Mouse (Mus musculus): Measurements from ENCODE around the gene Apopt1. TPM values are rescaled to one million over a fixed set of nuclear protein-coding genes. Genes with fewer than 3 reads are reported as not detected.

Apopt1 gene
- polyA plus RNA-seq, 1 experiment from 2014 or later: 55.4 TPM

DNA sequence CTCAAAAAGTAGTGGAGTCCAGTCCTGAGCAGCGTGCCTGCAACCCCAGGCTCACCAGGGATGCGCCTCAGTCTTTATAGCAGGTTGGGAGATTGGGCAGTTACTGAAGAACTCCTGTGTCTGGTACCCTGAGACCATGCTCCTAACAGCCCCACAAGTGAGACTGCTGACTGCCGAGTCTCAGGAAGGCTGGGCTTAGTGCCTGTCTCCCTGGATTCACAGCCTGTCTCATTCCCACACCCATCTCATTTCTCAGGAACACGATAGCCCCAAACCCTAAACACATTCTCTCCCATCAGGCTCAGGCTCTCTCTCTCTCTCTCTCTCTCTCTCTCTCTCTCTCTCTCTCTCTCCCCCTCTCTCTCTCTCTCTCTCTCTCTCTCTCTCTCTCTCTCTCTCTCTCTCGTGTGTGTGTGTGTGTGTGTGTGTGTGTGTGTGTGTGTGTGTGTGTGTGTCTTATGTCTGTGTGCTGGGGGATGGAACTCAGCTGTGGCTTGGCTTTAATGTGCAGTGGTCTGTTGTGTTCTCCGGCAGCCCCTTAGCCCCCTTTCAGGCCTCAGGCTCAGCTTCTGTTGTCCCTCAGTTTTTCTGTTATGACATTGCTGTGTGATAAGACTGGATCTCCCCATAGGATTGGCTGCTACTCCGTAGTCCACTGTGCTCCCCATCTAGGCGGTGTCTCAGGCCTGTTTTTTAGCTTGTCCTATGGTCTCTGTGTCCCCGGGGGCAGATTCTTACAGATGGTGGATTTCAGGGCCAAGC, 56.9 kb downstream of the Apopt1 start:
- H3K4me2 ChIP-seq (ENCODE audit: low read depth, low read length, severe bottlenecking): no peak overlapping the region
- no peak overlapping the region for H3K9ac ChIP-seq (ENCODE audit: low read length)
- H3K27ac ChIP-seq (ENCODE audit: low read depth, low read length): no peak overlapping the region
- 68% methylated on average over 8 of the region's 9 CpGs for WGBS
- DNase-seq (ENCODE audit: low spot score) (no peak), ATAC-seq (replicated peaks; ENCODE audit: low FRiP score) (no peak)
- peaks cover 3% of the 10 kb centered on the region; the same call in 1 of the 2 replicates for H3K36me3 ChIP-seq (ENCODE audit: control insufficient read depth, insufficient read depth, low read length)
- H3K27me3 ChIP-seq (ENCODE audit: control insufficient read depth, insufficient read depth, low read length): no peaks in the 10 kb centered on the region
- H3K9me3 ChIP-seq (ENCODE audit: control insufficient read depth, low read length): no peaks in the 10 kb centered on the region
- no peak overlapping the region for H3K4me3 ChIP-seq (ENCODE audit: low read depth, low read length)
- H3K4me1 ChIP-seq (replicated peaks; ENCODE audit: control insufficient read depth, insufficient read depth, low read length): peaks cover 18% of the 10 kb centered on the region

DNA sequence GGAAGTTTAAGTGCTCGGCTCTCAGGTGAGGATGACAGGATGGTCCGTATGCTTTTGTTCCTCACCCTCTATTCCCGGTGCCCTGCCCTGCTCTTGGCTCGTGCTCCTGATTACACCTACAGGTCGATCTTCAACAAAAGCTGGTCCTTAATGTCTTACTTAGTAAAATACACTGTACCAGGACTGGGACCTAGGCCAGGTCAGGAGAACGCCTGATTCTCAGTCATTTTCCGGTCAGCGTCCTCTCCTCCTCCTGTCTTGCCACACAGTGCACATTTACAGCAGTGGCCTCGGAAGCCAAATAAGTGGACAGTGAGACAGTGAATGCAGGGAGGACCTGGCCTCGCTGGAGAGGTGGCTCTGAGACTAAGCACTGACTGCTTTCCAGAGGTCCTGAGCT, 57.6 kb downstream of the Apopt1 start:
- H3K27me3 ChIP-seq (ENCODE audit: control insufficient read depth, insufficient read depth, low read length): no peaks in the 10 kb centered on the region
- H3K27ac ChIP-seq (ENCODE audit: low read depth, low read length): no peak overlapping the region
- H3K36me3 ChIP-seq (ENCODE audit: control insufficient read depth, insufficient read depth, low read length): peaks cover 3% of the 10 kb centered on the region; the same call in 1 of the 2 replicates
- DNase-seq (ENCODE audit: low spot score): no peak
- no peak overlapping the region for H3K4me2 ChIP-seq (ENCODE audit: low read depth, low read length, severe bottlenecking)
- no peaks in the 10 kb centered on the region for H3K9me3 ChIP-seq (ENCODE audit: control insufficient read depth, low read length)
- 92% methylated on average over 10 of the region's 10 CpGs for WGBS
- peaks cover 17% of the 10 kb centered on the region for H3K4me1 ChIP-seq (replicated peaks; ENCODE audit: control insufficient read depth, insufficient read depth, low read length)
- H3K4me3 ChIP-seq (ENCODE audit: low read depth, low read length): no peak overlapping the region
- H3K9ac ChIP-seq (ENCODE audit: low read length): no peak overlapping the region
- no peak for ATAC-seq (replicated peaks; ENCODE audit: low FRiP score)

DNA sequence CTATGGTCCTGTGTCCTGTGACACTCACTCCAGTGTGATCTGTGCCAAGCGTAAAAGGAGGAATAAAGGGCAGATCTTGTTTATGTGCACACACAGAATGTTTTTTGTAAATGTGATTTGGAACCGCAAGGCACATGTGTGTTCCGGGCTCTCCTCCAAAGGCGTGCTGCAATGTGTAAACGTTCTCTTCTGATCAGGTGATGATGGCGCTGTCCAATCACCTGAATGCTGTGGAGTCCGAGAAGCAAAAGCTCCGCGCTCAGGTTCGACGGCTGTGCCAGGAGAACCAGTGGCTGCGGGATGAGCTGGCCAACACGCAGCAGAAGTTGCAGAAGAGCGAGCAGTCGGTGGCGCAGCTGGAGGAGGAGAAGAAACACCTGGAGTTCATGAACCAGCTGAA, 61.1 kb downstream of the Apopt1 start:
- H3K27ac ChIP-seq (ENCODE audit: low read depth, low read length): no peak overlapping the region
- no peak overlapping the region for H3K4me2 ChIP-seq (ENCODE audit: low read depth, low read length, severe bottlenecking)
- H3K9me3 ChIP-seq (ENCODE audit: control insufficient read depth, low read length): no peaks in the 10 kb centered on the region
- no peak overlapping the region for H3K4me3 ChIP-seq (ENCODE audit: low read depth, low read length)
- ATAC-seq (replicated peaks; ENCODE audit: low FRiP score): no peak
- H3K36me3 ChIP-seq (ENCODE audit: control insufficient read depth, insufficient read depth, low read length): peaks cover 22% of the 10 kb centered on the region
- H3K4me1 ChIP-seq (replicated peaks; ENCODE audit: control insufficient read depth, insufficient read depth, low read length): peaks cover 4% of the 10 kb centered on the region; the same call in 1 of the 2 replicates
- WGBS: 91% methylated on average over 16 of the region's 16 CpGs
- no peaks in the 10 kb centered on the region for H3K27me3 ChIP-seq (ENCODE audit: control insufficient read depth, insufficient read depth, low read length)
- no peak overlapping the region for H3K9ac ChIP-seq (ENCODE audit: low read length)
- no peak for DNase-seq (ENCODE audit: low spot score)

DNA sequence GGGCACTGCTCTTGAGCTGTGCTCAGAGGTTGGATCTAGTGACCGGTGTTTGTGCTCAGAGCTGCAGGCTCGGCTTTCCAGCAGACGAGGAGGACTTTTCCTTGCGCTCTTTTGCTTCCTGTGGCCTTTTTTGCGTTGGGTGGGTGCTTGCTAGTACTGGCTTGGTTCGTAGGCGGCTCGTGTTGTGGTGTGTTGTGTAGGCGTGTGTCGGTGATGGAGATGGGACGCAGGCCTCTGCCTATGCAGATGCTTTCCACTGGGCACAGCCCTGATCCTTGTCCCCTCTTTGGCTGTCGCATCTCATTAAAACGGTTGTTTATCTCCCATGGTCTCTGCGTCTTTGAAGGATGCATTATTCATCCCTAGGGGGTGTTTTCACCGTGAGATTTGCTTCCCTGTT, 61.8 kb downstream of the Apopt1 start:
- DNase-seq (ENCODE audit: low spot score): no peak
- WGBS: 86% methylated on average over 15 of the region's 15 CpGs
- Histone ChIP-seq H3K27ac (ENCODE audit: low read depth, low read length) (no peak overlapping the region), H3K9ac (ENCODE audit: low read length) (no peak overlapping the region), H3K4me2 (ENCODE audit: low read depth, low read length, severe bottlenecking) (no peak overlapping the region), H3K4me3 (ENCODE audit: low read depth, low read length) (no peak overlapping the region), H3K4me1 (replicated peaks; ENCODE audit: control insufficient read depth, insufficient read depth, low read length) (no peaks in the 10 kb centered on the region), H3K36me3 (ENCODE audit: control insufficient read depth, insufficient read depth, low read length) (peaks cover 27% of the 10 kb centered on the region), H3K27me3 (ENCODE audit: control insufficient read depth, insufficient read depth, low read length) (no peaks in the 10 kb centered on the region), H3K9me3 (ENCODE audit: control insufficient read depth, low read length) (no peaks in the 10 kb centered on the region)
- ATAC-seq (replicated peaks; ENCODE audit: low FRiP score): no peak

DNA sequence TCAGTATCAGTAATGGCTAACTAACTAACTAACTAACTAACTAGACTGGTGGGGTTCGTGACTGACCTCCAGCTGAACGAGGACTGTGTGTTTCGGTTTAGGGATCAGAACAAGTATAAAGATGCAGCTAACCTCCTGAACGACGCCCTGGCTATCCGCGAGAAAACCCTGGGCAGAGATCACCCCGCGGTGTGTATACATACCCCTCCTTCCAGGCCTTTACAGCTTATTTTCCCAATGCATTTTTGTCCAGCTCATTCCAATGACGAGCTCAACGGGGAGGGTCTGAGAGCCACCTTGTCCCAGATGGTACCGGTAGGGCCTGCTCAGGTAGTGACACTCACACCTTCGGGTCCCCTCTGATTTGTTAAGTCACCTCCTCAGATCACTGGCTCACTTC, 64.9 kb downstream of the Apopt1 start:
- H3K36me3 ChIP-seq (ENCODE audit: control insufficient read depth, insufficient read depth, low read length): peaks cover 30% of the 10 kb centered on the region
- no peak overlapping the region for H3K4me2 ChIP-seq (ENCODE audit: low read depth, low read length, severe bottlenecking)
- DNase-seq (ENCODE audit: low spot score) (no peak), ATAC-seq (replicated peaks; ENCODE audit: low FRiP score) (no peak)
- no peaks in the 10 kb centered on the region for H3K9me3 ChIP-seq (ENCODE audit: control insufficient read depth, low read length)
- H3K9ac ChIP-seq (ENCODE audit: low read length): no peak overlapping the region
- 95% methylated on average over 13 of the region's 13 CpGs for WGBS
- no peak overlapping the region for H3K4me3 ChIP-seq (ENCODE audit: low read depth, low read length)
- no peaks in the 10 kb centered on the region for H3K4me1 ChIP-seq (replicated peaks; ENCODE audit: control insufficient read depth, insufficient read depth, low read length)
- H3K27ac ChIP-seq (ENCODE audit: low read depth, low read length): no peak overlapping the region
- H3K27me3 ChIP-seq (ENCODE audit: control insufficient read depth, insufficient read depth, low read length): no peaks in the 10 kb centered on the region

DNA sequence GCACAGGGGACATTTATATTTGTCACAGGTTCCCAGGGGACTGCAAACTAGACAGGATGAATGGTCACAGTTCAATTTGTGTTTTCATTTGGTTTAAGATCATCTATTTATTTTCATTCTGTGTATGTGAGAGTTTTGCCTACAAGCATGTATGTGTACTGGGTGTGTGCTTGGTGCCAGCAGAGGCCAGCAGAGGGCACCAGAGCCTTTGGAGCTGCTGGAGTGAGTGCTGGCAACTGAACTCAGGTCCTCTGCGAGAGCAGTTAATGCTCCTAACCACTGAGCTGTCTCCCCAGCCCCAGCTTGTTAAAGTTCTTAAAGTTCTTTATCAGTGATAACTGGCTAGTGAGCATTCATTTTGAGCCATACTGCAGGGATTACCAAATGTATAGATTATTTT, 66.5 kb downstream of the Apopt1 start:
- 90% methylated on average over 1 of the region's 1 CpGs for WGBS
- DNase-seq (ENCODE audit: low spot score) (no peak), ATAC-seq (replicated peaks; ENCODE audit: low FRiP score) (no peak)
- H3K27me3 ChIP-seq (ENCODE audit: control insufficient read depth, insufficient read depth, low read length): no peaks in the 10 kb centered on the region
- H3K9ac ChIP-seq (ENCODE audit: low read length): no peak overlapping the region
- peaks cover 28% of the 10 kb centered on the region for H3K36me3 ChIP-seq (ENCODE audit: control insufficient read depth, insufficient read depth, low read length)
- H3K27ac ChIP-seq (ENCODE audit: low read depth, low read length): no peak overlapping the region
- H3K4me1 ChIP-seq (replicated peaks; ENCODE audit: control insufficient read depth, insufficient read depth, low read length): no peaks in the 10 kb centered on the region
- no peaks in the 10 kb centered on the region for H3K9me3 ChIP-seq (ENCODE audit: control insufficient read depth, low read length)
- no peak overlapping the region for H3K4me3 ChIP-seq (ENCODE audit: low read depth, low read length)
- no peak overlapping the region for H3K4me2 ChIP-seq (ENCODE audit: low read depth, low read length, severe bottlenecking)

DNA sequence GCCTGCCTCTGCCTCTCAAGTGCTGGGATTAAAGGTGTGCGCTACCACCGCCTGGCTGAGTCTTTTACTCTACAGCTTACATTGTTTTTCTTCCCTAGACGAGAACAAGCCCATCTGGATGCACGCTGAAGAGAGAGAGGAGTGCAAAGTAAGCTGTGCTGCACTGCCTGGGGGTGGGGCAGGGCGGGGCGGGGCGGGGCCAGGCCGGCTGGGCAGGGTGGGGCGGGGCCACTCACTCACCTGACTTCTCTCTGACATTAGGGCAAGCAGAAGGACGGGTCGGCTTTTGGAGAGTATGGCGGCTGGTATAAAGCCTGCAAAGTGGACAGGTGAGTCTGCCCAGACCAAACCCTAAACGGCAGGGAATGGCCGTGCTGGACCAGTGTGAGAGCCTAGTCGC, 72.1 kb downstream of the Apopt1 start:
- Histone ChIP-seq H3K27me3 (ENCODE audit: control insufficient read depth, insufficient read depth, low read length) (no peaks in the 10 kb centered on the region), H3K4me3 (ENCODE audit: low read depth, low read length) (no peak overlapping the region), H3K9me3 (ENCODE audit: control insufficient read depth, low read length) (no peaks in the 10 kb centered on the region), H3K9ac (ENCODE audit: low read length) (no peak overlapping the region), H3K27ac (ENCODE audit: low read depth, low read length) (no peak overlapping the region), H3K4me2 (ENCODE audit: low read depth, low read length, severe bottlenecking) (no peak overlapping the region), H3K4me1 (replicated peaks; ENCODE audit: control insufficient read depth, insufficient read depth, low read length) (no peaks in the 10 kb centered on the region), H3K36me3 (ENCODE audit: control insufficient read depth, insufficient read depth, low read length) (peaks cover 21% of the 10 kb centered on the region; the same call in 1 of the 2 replicates)
- 75% methylated on average over 11 of the region's 15 CpGs for WGBS
- no peak for ATAC-seq (replicated peaks; ENCODE audit: low FRiP score)
- no peak for DNase-seq (ENCODE audit: low spot score)

DNA sequence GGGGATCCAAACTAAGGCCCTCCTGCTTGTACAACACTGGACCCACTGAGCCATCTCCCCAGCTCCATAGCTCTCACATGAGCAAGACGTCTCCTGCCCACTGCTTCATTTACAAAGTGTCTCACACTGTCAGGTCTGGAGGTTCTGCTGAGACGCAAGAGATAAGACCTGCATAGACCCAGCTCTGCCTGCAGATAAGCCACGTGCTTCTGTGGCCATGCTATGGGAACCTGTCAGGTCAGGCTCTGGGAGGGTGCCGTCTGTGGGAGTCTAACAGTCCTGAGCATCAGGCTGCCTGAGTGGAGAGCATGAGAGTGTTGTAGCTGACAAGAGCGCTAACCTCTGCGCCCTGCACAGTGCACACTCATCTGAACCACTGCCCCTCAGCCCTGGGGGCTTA, 74.0 kb downstream of the Apopt1 start:
- Histone ChIP-seq H3K9ac (ENCODE audit: low read length) (no peak overlapping the region), H3K4me1 (replicated peaks; ENCODE audit: control insufficient read depth, insufficient read depth, low read length) (no peaks in the 10 kb centered on the region), H3K4me2 (ENCODE audit: low read depth, low read length, severe bottlenecking) (no peak overlapping the region), H3K36me3 (ENCODE audit: control insufficient read depth, insufficient read depth, low read length) (peaks cover 20% of the 10 kb centered on the region; the same call in 1 of the 2 replicates), H3K9me3 (ENCODE audit: control insufficient read depth, low read length) (no peaks in the 10 kb centered on the region), H3K27ac (ENCODE audit: low read depth, low read length) (no peak overlapping the region), H3K4me3 (ENCODE audit: low read depth, low read length) (no peak overlapping the region), H3K27me3 (ENCODE audit: control insufficient read depth, insufficient read depth, low read length) (no peaks in the 10 kb centered on the region)
- DNase-seq (ENCODE audit: low spot score) (no peak), ATAC-seq (replicated peaks; ENCODE audit: low FRiP score) (no peak)
- 87% methylated on average over 6 of the region's 6 CpGs for WGBS

DNA sequence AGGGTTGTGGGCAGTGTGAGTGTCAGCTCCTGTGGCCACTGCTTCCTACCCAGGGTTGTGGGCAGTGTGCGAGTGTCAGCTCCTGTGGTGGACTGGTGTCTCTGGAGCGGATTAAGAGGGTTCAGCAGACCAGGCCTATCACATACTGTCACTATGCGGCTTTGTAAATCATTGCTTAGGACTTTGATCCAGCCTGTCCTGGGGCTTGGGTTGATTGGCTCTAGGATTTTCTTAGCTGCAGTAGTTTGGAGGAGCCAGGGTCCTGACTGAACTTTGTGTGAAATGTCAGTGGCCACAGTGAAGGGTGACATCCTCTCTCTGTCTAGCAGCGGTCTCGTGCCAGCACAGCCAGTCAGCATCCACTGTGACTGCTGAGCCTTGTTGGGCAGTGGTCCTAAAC, 77.0 kb downstream of the Apopt1 start:
- no peak overlapping the region for H3K4me2 ChIP-seq (ENCODE audit: low read depth, low read length, severe bottlenecking)
- WGBS: 93% methylated on average over 5 of the region's 5 CpGs
- H3K4me1 ChIP-seq (replicated peaks; ENCODE audit: control insufficient read depth, insufficient read depth, low read length): no peaks in the 10 kb centered on the region
- no peaks in the 10 kb centered on the region for H3K9me3 ChIP-seq (ENCODE audit: control insufficient read depth, low read length)
- no peak overlapping the region for H3K9ac ChIP-seq (ENCODE audit: low read length)
- no peak for ATAC-seq (replicated peaks; ENCODE audit: low FRiP score)
- no peaks in the 10 kb centered on the region for H3K27me3 ChIP-seq (ENCODE audit: control insufficient read depth, insufficient read depth, low read length)
- H3K36me3 ChIP-seq (ENCODE audit: control insufficient read depth, insufficient read depth, low read length): peaks cover 25% of the 10 kb centered on the region; the same call in 1 of the 2 replicates
- no peak for DNase-seq (ENCODE audit: low spot score)
- H3K27ac ChIP-seq (ENCODE audit: low read depth, low read length): no peak overlapping the region
- no peak overlapping the region for H3K4me3 ChIP-seq (ENCODE audit: low read depth, low read length)

Measured in forebrain, embryonic 11.5 days (tissue).